Mouse (Mus musculus) activated CD4-positive, CD25-positive, alpha-beta regulatory T cell, adult 9 weeks (primary cell): ENCODE results near the gene Mdga1. TPM values are rescaled to one million over a fixed set of nuclear protein-coding genes. Genes with fewer than 3 reads are reported as not detected.

ENCODE experiments used
- polyA plus RNA-seq: library from polyadenylated mRNA; unstranded; fragments of 100-300 nt; shearing (Covaris generic); gene quantifications from one replicate; pipeline ENCODE4 v1.2.1, GENCODE M21; 2017

The Mdga1 gene
- not detected for polyA plus RNA-seq

GRCm38 (mm10) chr17:29970037-29970555 is at the start of gene Mdga1:
Gene Mdga1, minus strand, starts transcription at chr17:29970087.

GRCm38 (mm10) chr17:30004203-30005102 is 34.6 kb upstream of the Mdga1 start, which contains the start of gene Zfand3:
Gene Zfand3, plus strand, starts transcription at chr17:30004733.

Other genes starting within 250 kb of the Mdga1 start
- 17.8 TPM for gene Zfand3, start 34.6 kb upstream of the Mdga1 start, polyA plus RNA-seq